Mouse (Mus musculus) granulocyte monocyte progenitor cell, adult 5-6 weeks (primary cell): ENCODE measurements at regions not wholly inside any gene's neighbourhood (a gene's known extent, or its start where the extent isn't known, plus 50 kb on each side); places are given as distances from the start of the nearest gene placed in this dataset.

Source experiments
- ATAC-seq: replicated peaks from 2 replicates; pipeline ENCODE4 v1.8.0; 2016; ENCODE audit warnings: mild to moderate bottlenecking, moderate TSS enrichment, inconsistent platforms; ENCODE audit not compliant: poor library complexity, severe bottlenecking

GRCm38 (mm10) chr1:31612944-31613343 lies 390.3 kb downstream of the Pih1d3 start:
- no peak for ATAC-seq

- 0 out of 2 replicates have a peak, but pooled peaks have one; percentile 8 for ATAC-seq
Observed at GRCm38 (mm10) chr1:31615219-31615618, 392.6 kb downstream of the Pih1d3 start.

- ATAC-seq, result peak; percentile 96
Observed at GRCm38 (mm10) chr1:31616229-31616946, 393.8 kb downstream of the Pih1d3 start.

GRCm38 (mm10) chr1:31634353-31634752 lies 411.7 kb downstream of the Pih1d3 start:
- ATAC-seq, result no peak

- ATAC-seq, result no peak
Observed at GRCm38 (mm10) chr1:31636575-31637356, 414.1 kb downstream of the Pih1d3 start.

GRCm38 (mm10) chr1:31645116-31645515 lies 422.5 kb downstream of the Pih1d3 start:
- no peak for ATAC-seq

- no peak for ATAC-seq
Observed at GRCm38 (mm10) chr1:31678586-31678985, 455.9 kb downstream of the Pih1d3 start.
